Mouse (Mus musculus): ENCODE measurements at regions not wholly inside any gene's neighbourhood (a gene's known extent, or its start where the extent isn't known, plus 50 kb on each side); places are given as distances from the start of the nearest gene placed in this dataset.

GRCm38 (mm10) chr11:114360321-114360720, 293.5 kb upstream of the Sdk2 start:
- intact Hi-C loops (cut with DNase I) = no loop called here
- no peak for DNase-seq

- no peak for DNase-seq
- intact Hi-C loops (cut with DNase I) = no loop called here
These were observed 285.4 kb upstream of the Sdk2 start for GRCm38 (mm10) chr11:114352146-114352795.

GRCm38 (mm10) chr11:114336839-114337484, 270.1 kb upstream of the Sdk2 start:
- intact Hi-C loops (cut with DNase I) = no loop called here
- no peak for DNase-seq

- intact Hi-C loops (cut with DNase I) = no loop called here
- DNase-seq = no peak
These were observed 269.3 kb upstream of the Sdk2 start for GRCm38 (mm10) chr11:114335950-114336838.

GRCm38 (mm10) chr11:114331579-114332150, 264.8 kb upstream of the Sdk2 start:
- DNase-seq = no peak
- intact Hi-C loops (cut with DNase I) = no loop called here

- no peak for DNase-seq
- intact Hi-C loops (cut with DNase I) = no loop called here
These were observed 263.5 kb upstream of the Sdk2 start for GRCm38 (mm10) chr11:114330316-114330715.

- intact Hi-C loops (cut with DNase I) = no loop called here
- no peak for DNase-seq
These were observed 255.8 kb upstream of the Sdk2 start for GRCm38 (mm10) chr11:114322627-114323026.

- DNase-seq = no peak
- intact Hi-C loops (cut with DNase I) = no loop called here
These were observed 255.1 kb upstream of the Sdk2 start for GRCm38 (mm10) chr11:114321974-114322373.

- intact Hi-C loops (cut with DNase I) = no loop called here
- no peak for DNase-seq
These were observed 254.7 kb upstream of the Sdk2 start for GRCm38 (mm10) chr11:114321527-114321926.

- intact Hi-C loops (cut with DNase I) = no loop called here
- no peak for DNase-seq
These were observed 248.4 kb upstream of the Sdk2 start for GRCm38 (mm10) chr11:114315274-114315673.

GRCm38 (mm10) chr11:114313652-114314051, 246.8 kb upstream of the Sdk2 start:
- intact Hi-C loops (cut with DNase I) = no loop called here

GRCm38 (mm10) chr11:114311640-114312039, 244.8 kb upstream of the Sdk2 start:
- DNase-seq = no peak
- intact Hi-C loops (cut with DNase I) = no loop called here

More at GRCm38 (mm10) chr11:114313652-114314051, 246.8 kb upstream of the Sdk2 start:
- DNase-seq = no peak

- intact Hi-C loops (cut with DNase I) = no loop called here
These were observed 236.9 kb upstream of the Sdk2 start for GRCm38 (mm10) chr11:114303636-114304354.

GRCm38 (mm10) chr11:114300611-114301319, 233.9 kb upstream of the Sdk2 start:
- intact Hi-C loops (cut with DNase I) = no loop called here
- no peak for DNase-seq

More at GRCm38 (mm10) chr11:114303636-114304354, 236.9 kb upstream of the Sdk2 start:
- no peak for DNase-seq

GRCm38 (mm10) chr11:114296816-114297334, 230.0 kb upstream of the Sdk2 start:
- intact Hi-C loops (cut with DNase I) = no loop called here
- no peak for DNase-seq

GRCm38 (mm10) chr11:114294511-114295250, 227.8 kb upstream of the Sdk2 start:
- intact Hi-C loops (cut with DNase I) = no loop called here
- no peak for DNase-seq

GRCm38 (mm10) chr11:114291258-114291657, 224.4 kb upstream of the Sdk2 start:
- DNase-seq = no peak
- intact Hi-C loops (cut with DNase I) = no loop called here

GRCm38 (mm10) chr11:114289946-114290345, 223.1 kb upstream of the Sdk2 start:
- no peak for DNase-seq
- intact Hi-C loops (cut with DNase I) = no loop called here
